Mouse (Mus musculus) left cerebral cortex, postnatal 36 days (tissue): ENCODE data around the gene Apobec1. TPM values are rescaled to one million over a fixed set of nuclear protein-coding genes. Genes with fewer than 3 reads are reported as not detected.
"Not testable (repeated sequence)": the region's sequence is repeated elsewhere in the genome, so short reads cannot be mapped to it uniquely, and the experiment has no call there.

Experiments
- DNase-seq, 2 experiments: peaks; one replicate each; pipeline ENCODE4 v3.0.0; 2021 to 2022; ENCODE audit warnings: low spot score in 2 of 2, mixed read lengths in 1 of 2
- intact Hi-C: fragments of 180-260 bp; cut with DNase I; formaldehyde crosslinking; loops from one replicate; pipeline ENCODE4 v1.15.1; 2025
- total RNA-seq, 2 experiments: library from RNA; stranded (reverse); gene quantifications; 2 replicates each; pipeline ENCODE4 v1.2.3; 2021

Gene Apobec1
- 1 to 10 TPM in 1 of 2 experiments, under 1 TPM in 1; 0.79 to 2.3 TPM for total RNA-seq

DNA sequence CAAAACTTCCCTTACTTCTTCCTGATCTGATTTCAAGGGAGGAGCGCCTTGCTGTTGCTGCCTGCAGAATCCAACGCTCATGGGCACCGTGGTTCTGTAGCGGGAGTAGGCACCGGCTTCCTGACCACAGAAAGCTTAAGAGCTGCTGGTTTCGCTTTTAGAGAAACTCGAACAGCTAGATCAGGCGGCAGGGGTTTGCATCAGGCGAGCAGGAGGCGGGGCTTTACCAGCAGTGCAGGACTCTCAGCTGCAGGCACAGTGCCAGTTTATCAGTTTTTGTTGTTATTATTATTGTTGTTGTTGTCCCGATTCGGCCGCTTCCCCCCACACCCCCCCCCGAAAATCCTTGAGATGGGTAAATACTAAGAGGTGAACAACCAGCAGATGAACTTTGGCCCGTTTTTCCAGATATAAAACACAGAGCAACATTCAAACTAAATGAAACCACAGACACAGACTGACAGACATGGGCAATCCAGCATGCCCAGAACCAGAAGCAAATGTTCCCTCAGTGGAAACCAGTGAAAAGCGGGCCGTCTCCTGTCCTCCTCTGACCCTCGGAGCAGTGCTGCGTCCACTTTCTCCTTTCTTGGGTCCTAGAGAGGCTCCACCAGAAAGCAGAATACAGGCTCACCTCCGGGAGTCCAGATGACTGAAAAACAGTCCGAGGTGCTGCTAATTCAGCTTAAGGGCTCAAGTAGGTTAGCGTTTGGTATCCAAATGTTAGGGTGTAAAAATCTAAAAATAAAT, at the start of gene Apobec1:
Gene Apobec1, minus strand, starts transcription at position 203 of the 750 bp plus-strand sequence.
- intact Hi-C loops: no loop called here
- peak; percentile 30 to 32 for DNase-seq

DNA sequence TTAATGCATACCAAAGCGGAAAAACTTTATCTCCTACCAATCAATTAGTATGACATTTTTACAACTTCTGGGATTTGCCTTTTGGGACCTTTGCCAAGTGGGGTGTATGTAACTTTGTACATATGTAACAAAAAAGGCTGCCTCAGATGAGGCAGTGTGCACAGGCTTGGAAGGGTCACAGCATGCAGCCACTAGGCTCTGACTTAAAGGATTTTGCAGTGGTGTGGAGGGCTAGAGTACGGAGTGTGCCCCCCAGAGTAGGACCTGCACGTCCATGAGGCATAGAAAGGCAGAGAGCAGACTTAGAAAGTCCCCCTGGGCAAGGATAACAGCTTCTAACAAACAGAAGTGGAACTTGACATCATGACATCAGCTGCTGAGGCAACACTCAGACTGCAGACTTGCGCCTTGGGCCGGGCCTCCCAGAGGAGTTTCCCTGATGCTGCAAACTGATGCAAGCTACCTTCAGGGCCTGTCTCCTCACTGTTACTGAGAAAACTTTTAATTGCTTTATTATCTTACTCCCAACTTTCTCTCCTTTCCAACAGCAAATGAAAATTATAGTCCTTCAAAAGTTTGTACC, 48.2 kb upstream of the Apobec1 start:
- intact Hi-C loops: no loop called here
- no peak for DNase-seq

DNA sequence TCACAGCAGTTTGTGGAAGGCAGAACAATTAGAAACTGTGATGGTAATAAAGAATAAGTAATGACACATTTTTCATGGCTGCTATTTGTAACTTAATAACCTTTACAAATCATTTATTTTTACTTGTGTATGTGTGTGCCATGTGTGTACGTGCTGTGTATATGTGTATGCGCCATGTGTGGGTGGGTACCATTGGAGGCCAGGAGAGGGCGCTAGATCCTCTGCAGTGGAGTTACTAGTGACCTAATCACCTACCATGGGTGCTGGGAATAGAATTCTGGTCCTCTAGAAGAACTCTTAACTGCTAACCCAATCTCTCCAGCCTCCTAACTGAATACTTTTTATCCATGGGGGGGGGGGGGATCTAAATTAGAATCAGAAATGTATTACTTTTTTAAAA, 47.7 kb upstream of the Apobec1 start:
- intact Hi-C loops: no loop called here
- DNase-seq: no peak

DNA sequence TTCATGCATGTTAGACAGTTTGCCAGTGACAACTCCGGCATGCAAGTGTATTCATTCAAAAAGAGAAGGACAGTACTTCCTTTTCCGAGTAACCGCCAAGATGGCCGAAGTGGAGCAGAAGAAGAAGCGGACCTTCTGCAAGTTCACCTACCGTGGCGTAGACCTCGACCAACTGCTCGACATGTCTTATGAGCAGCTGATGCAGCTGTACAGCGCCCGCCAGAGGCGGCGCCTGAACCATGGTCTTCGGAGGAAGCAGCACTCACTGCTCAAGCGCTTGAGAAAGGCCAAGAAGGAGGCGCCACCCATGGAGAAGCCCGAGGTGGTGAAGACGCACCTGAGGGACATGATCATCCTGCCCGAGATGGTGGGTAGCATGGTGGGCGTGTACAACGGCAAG, 42.0 kb upstream of the Apobec1 start:
- DNase-seq, intact Hi-C loops: not testable (repeated sequence)

DNA sequence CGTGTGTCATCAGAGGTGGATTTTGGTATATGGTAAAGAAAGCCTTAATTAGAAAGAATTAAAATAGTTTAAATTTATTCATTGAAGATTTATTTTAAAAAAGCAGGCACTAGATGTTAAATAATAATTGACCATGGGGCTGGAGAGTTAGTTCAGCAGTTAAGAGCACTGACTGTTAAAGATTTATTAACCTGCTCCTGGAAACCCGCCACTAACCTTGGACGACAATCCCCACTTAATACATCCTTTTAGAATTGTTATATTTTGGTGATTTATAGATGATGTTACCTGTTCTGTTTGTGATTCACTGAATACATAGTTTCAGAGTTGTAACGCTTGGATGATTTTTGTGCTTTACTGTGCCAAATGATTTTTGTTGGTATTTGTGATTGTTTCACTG, 35.3 kb upstream of the Apobec1 start:
- DNase-seq, intact Hi-C loops: not testable (repeated sequence)

DNA sequence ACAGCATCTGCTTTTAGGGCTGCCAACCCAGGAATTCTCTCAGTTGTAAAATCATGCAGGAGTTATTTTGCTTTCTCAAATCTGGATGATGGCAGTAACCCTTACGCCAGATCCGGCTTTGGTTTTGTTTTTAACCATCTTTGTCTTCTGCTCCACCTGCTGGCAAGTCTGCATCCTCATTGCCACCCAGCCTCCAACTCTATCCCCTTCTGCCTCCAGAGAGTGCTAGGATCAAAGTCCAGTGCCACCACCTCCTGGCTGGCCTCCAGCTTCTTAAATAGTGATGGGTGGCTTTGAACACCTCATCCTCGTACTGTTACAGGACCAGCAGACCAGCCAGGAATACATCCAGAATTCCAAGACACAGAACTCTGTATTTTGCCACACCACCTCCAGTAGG, 34.4 kb upstream of the Apobec1 start:
- DNase-seq: no peak
- intact Hi-C loops: no loop called here

DNA sequence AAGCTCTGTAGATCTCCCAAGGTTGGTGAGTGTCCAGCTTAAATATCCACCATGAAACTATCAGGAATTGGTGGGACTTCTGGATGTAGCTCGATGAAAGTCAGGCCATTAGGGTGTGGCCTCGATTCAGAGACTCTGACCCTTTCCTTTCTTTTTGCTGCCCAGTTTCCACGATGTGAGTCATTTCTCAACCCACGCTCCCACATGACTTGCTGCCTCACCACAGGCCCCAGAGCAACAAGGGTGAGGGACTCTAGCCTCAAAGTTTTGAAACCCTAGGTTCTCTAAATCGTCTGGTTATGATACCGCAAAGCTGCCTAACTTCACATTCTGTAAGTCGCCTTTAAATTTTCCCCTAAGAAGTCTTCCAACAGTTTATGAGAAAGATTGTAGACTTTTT, 33.1 kb upstream of the Apobec1 start:
- no peak for DNase-seq
- intact Hi-C loops: no loop called here

DNA sequence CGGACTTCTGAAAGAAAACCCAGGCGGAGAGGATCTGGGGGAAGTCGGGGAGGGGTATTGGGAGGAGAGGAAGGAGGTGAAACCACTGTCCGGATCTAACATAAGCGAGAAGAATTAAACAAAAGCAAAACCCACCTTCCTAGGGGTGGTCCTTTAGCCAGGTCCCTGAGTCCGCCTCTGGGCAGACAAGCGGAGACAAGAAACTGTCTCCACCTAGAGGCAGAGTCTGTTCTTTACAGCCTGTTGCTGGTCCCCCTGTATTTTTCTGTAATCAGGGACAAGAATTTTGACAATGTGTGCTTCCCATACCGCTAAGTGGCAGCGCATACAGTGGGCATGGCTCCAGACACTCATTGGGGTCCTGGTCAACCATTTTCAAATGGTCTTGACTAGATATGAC, 31.2 kb upstream of the Apobec1 start:
- intact Hi-C loops: loop anchor here (5.0 kb wide), 1 partner anchor 36 kb away; no protein-coding TSS in a partner anchor

DNA sequence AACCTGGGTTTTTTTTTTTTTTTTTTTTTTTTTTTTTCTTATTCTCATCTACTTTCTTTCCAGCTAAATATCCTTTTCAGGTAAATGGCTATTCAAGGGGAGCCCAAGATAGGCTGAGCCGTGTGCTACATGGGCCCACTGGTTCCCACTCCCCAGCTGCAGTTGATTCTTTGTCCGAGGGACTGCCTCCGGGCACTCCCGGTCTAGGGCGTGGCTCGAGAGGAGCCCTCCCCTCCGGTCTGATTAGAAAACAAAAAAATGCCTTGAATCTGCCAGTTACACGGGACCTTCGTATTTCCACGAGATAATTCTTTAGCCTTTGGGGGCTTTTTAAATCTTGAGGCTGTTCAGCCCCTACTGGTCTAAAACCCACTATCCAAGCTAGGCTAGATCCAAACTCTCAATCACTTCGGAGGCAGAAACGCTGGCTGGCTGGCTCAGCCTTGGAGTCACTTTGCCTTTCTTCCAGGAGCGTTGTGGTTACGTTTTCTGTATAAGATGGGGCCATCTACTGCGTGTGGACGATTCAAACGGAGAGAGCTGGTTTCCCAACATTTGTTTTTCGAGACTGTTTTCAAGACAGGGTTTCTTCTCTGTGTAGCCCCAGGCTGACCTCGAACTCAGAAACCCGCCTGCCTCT, 25.3 kb upstream of the Apobec1 start:
- no peak for DNase-seq
- intact Hi-C loops: no loop called here

More for the DNA sequence above, 31.2 kb upstream of the Apobec1 start:
- DNase-seq: no peak

DNA sequence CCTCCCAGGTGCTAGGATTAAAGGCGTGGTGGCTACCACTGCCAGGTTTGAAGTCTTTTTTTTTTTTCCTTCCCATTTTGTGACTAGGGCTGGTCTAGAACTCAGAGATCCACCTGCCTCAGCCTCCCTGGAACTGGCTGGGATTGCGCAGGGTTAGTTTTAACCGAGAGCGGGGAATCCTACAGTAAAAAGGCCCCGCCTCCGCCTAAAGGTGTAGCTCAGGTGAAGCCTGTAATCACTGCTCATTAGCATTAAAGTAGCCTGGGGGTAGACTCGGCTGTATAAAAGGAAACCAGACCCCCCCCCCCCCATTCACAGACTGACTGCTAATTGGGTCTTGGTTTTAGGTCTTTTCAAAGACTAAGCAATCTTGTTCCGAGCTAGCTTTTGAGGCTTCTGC, 23.9 kb upstream of the Apobec1 start, which contains the start of gene Dppa3:
Gene Dppa3, plus strand, starts transcription at position 301 of the 400 bp plus-strand sequence.
- DNase-seq: no peak
- intact Hi-C loops: no loop called here

DNA sequence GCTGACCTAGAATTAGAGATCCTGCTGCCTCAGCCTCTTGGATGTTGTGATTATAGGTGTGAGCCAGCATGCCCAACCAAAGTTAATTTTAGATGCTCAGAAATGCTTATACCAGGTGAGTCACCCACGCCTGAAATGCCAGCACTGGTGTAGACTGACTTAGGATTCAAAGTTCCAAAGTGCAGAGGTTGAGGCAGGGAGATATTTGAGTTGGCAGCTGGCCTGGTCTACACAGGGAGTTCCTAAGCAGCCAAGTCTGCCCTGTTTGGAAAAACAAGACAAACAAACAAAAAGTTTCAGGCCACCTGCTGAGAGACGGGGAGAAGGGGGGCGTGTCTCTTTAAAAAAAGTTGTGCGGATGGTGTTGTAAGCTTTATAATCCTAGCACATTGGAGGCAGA, 22.9 kb upstream of the Apobec1 start:
- intact Hi-C loops: no loop called here
- no peak for DNase-seq

DNA sequence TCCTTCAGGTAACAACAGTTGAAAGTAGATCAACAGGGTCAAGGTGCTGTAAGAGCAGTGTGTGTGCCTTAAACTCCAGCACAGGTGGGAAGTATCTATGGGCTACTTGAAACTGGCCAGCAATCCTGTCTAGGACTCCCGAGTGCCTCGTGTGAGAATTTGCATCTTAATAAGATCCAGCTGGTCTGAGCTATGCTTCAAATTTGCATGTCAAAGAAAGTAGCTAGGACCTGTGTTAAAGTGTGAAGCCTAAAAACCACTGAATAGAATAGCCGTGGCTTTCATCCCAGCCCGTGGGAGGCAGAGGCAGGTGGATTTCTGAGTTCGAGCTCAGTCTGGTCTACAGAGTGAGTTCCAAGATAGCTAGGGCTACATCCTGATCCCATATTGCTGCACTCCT, 22.2 kb upstream of the Apobec1 start:
- intact Hi-C loops: no loop called here

DNA sequence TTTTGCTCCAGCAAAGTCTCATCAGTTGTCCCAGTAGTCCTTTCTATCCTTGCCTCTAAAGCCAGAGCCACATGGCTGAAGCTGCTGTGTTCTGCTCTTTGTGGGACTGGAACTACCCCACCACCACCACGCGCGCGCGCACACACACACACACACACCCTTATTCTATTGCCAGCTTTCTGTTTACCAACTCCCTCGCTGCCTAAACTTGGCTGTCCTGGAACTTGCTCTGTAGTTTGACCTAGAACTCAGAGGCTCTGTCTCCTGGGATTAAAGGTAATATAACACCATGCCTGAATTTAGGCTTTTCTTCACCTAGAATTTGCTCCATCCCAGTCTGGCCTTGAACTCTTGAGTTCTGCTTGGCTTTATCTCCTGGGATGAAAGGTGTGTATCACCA, 18.8 kb upstream of the Apobec1 start:
- intact Hi-C loops: no loop called here
- DNase-seq: no peak

More for the DNA sequence above, 22.2 kb upstream of the Apobec1 start:
- no peak for DNase-seq

DNA sequence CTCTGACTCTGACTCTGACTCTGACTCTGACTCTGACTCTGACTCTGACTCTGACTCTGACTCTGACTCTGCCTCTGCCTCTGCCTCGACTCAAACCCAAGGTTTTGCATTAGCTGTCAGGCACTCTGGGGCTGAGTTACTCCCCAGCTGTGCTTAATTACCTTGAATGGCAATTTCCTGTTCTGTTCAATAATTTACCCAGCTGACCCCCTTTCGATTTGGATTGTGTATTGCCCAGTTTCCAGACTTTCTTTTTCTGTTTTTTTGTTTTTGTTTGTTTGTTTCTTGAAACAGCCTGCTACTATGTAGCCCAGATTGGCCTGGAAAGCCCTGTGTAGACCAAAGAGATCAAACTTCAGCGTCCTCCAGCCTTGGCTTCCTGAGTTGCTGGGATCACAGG, 13.8 kb upstream of the Apobec1 start:
- intact Hi-C loops: no loop called here
- no peak for DNase-seq

DNA sequence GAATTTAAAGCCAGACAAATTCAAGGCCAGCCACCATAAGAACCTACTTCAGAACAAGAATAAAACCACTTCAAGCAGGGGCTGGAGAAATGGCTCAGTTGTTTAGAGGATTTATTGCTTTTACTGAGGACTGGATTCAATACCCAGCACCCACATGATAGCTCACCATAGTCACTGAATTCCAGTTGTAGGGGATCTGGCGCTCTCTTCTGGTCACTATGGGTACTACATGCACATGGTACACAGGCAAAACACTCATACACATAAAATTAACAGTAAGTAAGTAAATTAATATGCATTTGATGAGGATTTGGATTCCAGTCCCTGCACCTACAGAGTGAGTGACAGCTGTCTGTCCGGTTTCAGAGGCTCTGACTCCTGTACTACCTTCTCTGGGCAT, 11.8 kb upstream of the Apobec1 start:
- DNase-seq: no peak
- intact Hi-C loops: no loop called here

DNA sequence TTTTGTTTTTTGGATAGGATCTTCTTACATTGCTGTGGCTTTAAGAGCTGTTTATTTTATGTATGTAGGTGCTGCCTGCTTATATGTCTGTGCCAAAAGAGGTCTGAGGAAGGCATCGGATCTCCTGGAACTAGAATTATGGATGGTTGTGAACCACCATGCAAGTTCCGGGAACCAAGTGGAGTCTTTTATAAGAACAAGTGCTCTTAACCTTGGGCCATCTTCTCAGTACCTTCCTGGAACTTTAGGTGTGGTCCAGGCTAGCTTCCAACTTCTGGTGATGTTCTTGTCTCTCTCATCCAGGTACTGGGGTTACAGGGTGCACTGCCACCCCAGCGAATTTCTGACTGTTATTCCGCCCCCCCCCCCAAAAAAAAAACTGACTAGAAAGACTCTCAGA, 10.2 kb upstream of the Apobec1 start:
- DNase-seq: no peak
- intact Hi-C loops: no loop called here

DNA sequence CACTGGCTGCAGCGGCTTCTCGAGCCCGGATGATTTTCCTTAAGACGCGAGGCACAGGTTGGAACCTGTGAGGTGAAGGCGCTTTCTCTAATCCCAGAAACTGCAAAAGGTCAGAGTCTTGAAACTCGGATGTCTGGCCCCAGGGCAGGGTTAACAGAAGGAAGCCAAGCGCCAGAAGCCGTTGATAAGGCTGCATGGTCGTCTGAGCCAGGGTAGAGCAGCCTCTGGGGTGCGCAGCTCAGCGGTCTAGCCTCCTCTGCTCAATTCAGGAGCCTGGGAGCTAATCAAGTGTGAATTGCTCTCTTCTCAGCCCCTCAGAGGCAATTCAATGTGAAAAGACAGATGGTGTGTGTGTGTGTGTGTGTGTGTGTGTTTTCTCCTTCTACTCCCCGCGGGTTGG, 7.5 kb upstream of the Apobec1 start, which contains the start of gene Gdf3:
Gene Gdf3, minus strand, starts transcription at position 317 of the 400 bp plus-strand sequence.
- DNase-seq: no peak
- intact Hi-C loops: no loop called here

DNA sequence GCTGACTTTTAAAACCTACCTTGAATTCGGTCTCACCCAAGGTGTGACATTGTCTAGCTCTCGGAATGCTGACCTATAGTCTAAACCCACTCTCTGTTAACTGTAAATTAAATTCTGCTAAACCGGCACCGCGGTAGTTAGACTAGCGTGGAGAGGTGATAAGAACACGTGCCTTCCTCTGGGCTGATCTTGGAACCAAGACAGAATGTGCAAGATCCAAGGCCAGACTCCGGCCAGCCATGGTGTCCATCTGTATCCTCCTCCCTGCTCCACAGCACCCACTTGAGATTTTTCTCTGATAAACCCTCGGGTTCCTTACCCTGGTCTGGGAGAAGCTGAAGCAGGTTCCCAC, 7.1 kb upstream of the Apobec1 start:
- no peak for DNase-seq
- intact Hi-C loops: no loop called here

DNA sequence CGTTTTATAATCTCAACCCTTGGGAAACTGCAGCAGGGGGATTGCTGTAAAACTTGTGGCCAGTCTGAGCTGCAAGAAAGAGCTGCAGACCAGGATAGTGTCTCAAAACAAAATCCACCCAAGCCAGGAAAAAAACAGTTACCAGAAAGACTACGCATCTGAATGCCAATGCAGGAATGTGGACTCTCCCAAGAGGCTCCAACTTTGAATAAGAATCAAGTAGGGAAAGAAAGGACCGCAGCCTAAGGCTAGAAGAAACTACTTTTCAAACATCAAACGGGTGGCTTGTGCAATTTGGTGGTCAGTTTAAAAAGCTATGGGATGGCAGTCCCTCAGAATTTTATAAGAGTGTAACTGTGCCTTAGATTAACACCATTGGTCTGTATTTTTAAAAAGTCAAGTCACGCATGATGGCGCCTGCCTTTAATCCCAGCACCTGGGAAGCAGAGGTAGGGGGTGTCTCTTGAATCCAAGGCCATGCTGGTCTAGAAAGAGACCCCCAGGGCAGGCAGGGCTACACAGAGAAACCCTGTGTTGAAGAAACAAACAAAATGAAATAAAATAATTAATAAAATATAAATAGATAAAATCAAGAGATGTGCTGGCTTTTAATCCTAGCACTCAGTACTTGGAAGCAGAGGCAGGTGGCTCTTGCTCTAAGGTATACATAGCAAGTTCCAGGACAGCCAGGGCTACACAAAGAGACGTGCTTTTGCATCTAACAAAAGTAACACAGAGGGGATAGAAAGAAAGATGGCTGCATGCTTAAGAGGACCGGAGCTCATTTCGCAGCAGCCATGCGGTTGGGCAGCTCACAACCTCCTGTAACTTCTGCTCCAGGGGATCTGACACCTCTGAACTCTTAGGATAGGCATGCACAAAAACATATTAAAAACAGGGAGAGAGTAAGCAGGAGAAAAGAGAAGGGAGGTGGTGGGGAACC, 6.5 kb upstream of the Apobec1 start:
- intact Hi-C loops: no loop called here
- DNase-seq: no peak

DNA sequence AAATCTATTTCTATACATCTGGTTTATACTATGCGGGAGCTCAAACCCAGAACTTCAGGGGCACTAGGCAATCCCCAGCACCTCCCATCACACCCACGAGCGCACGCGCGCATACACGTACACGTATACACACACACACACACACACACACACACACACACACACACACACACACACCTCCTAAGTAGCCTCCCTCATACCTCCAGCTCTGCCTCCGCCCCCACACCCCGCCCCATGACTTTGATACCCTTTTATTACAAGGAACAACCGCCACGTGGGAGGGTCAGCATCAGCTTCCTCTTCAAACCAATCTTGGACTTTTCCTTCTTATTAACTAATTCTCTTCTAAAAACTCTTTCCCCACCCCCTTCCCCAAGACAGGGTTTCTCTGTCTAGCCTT, 5.5 kb upstream of the Apobec1 start:
- intact Hi-C loops: no loop called here
- no peak for DNase-seq
